Mouse (Mus musculus) kidney, adult 2 months (tissue): Measurements from ENCODE around the gene Treml1.

Experiments
- CTCF ChIP-seq: fragments of 200-500 bp; conservative IDR thresholded peaks from 2 replicates; pipeline ENCODE4 v1.5.1; 2011; ENCODE audit warnings: low read depth, mild to moderate bottlenecking, control low read depth, low read length, moderate library complexity, mixed read lengths; ENCODE audit not compliant: insufficient read depth, insufficient read length
- POLR2A ChIP-seq: fragments of 200-500 bp; IDR thresholded peaks from one replicate; pipeline ENCODE4 v1.6.1; 2011; ENCODE audit warnings: low read depth, low read length, control low read depth

DNA sequence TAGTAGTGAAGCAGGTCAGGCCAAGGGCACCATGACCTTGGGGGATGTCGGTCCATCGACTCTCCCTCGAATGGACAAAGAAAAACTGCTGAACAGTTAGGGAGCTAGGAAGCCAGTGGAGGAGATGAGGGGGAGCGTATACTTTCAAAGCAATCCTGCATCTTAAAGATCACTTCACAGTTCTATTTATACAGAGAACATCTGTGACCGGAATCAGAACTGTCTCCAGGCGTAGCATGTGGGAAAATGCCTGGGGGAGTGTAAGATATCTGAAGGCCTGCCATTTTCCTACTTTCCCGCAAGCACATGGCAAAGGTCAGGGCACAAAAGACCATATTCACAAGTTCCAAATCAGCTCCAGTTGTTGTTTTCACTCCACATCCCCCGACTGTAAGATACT, 13.3 kb downstream of the Treml1 start:
- TF ChIP-seq CTCF (no peak), POLR2A (no peak)
